Mouse (Mus musculus) midbrain, embryonic 13.5 days (tissue): ENCODE results near the gene Npnt. TPM values are rescaled to one million over a fixed set of nuclear protein-coding genes. Genes with fewer than 3 reads are reported as not detected.

ENCODE experiments used
- ATAC-seq: fragments of 200-750 bp; cut with Nextera tagmentation; 2 replicates; pipeline ENCODE4 v1.8.0; 2017; ENCODE audit warnings: mild to moderate bottlenecking, moderate TSS enrichment, moderate library complexity
- H3K27ac ChIP-seq: fragments of 300-500 bp; sonication (generic); 2 replicates; pipeline ENCODE4 v1.5.1; 2015; ENCODE audit warnings: inconsistent platforms, mild to moderate bottlenecking, moderate library complexity
- H3K27me3 ChIP-seq: fragments of 300-500 bp; sonication (generic); 2 replicates; pipeline ENCODE4 v1.6.1; 2015; ENCODE audit warnings: mild to moderate bottlenecking, inconsistent platforms
- H3K36me3 ChIP-seq: fragments of 300-500 bp; sonication (generic); 2 replicates; pipeline ENCODE4 v1.6.1; 2015; ENCODE audit warnings: mild to moderate bottlenecking, inconsistent platforms
- H3K4me1 ChIP-seq: fragments of 300-500 bp; sonication (generic); replicated peaks from 2 replicates; pipeline ENCODE4 v1.6.1; 2015; ENCODE audit warnings: inconsistent platforms
- H3K4me2 ChIP-seq: fragments of 300-500 bp; sonication (generic); replicated peaks from 2 replicates; pipeline ENCODE4 v1.6.1; 2015; ENCODE audit warnings: moderate library complexity, mild to moderate bottlenecking, inconsistent platforms
- H3K4me3 ChIP-seq: fragments of 300-500 bp; sonication (generic); replicated peaks from 2 replicates; pipeline ENCODE4 v1.5.1; 2015; ENCODE audit warnings: mild to moderate bottlenecking, inconsistent platforms
- H3K9ac ChIP-seq: fragments of 300-500 bp; sonication (generic); replicated peaks from 2 replicates; pipeline ENCODE4 v1.6.1; 2015; ENCODE audit warnings: mild to moderate bottlenecking, inconsistent platforms
- H3K9me3 ChIP-seq: fragments of 300-500 bp; sonication (generic); 2 replicates; pipeline ENCODE4 v1.6.1; 2016; ENCODE audit warnings: mild to moderate bottlenecking, inconsistent platforms
- WGBS: fragments of 180-500 bp; shearing (Covaris S2); methylation state at CpG from one replicate; pipeline ENCODE4 v1.1.7; 2015; 5-methylcytosine and 5-hydroxymethylcytosine counted together
- polyA plus RNA-seq: library from polyadenylated mRNA; unstranded; fragments of >200 nt; fragmentation: Nextera tagmentation; extraction: Ambion mirVana; gene quantifications from 2 replicates; pipeline ENCODE4 v1.2.1, GENCODE M21; 2015

The Npnt gene
- polyA plus RNA-seq, 1 experiment from 2014 or later: 16.5 TPM

- H3K4me3 ChIP-seq: no peak overlapping the region
- H3K27me3 ChIP-seq: no peaks in the 10 kb centered on the region
- no peak overlapping the region for H3K9ac ChIP-seq
- no peaks in the 10 kb centered on the region for H3K9me3 ChIP-seq
- H3K4me2 ChIP-seq: no peak overlapping the region
- H3K27ac ChIP-seq: no peak overlapping the region
- ATAC-seq: no peak
- no peaks in the 10 kb centered on the region for H3K36me3 ChIP-seq
- H3K4me1 ChIP-seq: no peaks in the 10 kb centered on the region
- 92% methylated on average over 11 of the region's 11 CpGs for WGBS
Measured at GRCm38 (mm10) chr3:132903386-132903785, 46.7 kb downstream of the Npnt start.

- no peak overlapping the region for H3K9ac ChIP-seq
- H3K27me3 ChIP-seq: no peaks in the 10 kb centered on the region
- ATAC-seq: no peak
- WGBS: 96% methylated on average over 5 of the region's 5 CpGs
- no peak overlapping the region for H3K4me2 ChIP-seq
- no peaks in the 10 kb centered on the region for H3K36me3 ChIP-seq
- no peak overlapping the region for H3K27ac ChIP-seq
- no peaks in the 10 kb centered on the region for H3K4me1 ChIP-seq
- no peak overlapping the region for H3K4me3 ChIP-seq
- no peaks in the 10 kb centered on the region for H3K9me3 ChIP-seq
Measured at GRCm38 (mm10) chr3:132902921-132903320, 47.2 kb downstream of the Npnt start.

GRCm38 (mm10) chr3:132902206-132902605, 47.9 kb downstream of the Npnt start:
- Histone ChIP-seq H3K27me3 (no peaks in the 10 kb centered on the region), H3K4me3 (no peak overlapping the region), H3K9me3 (no peaks in the 10 kb centered on the region), H3K4me1 (no peaks in the 10 kb centered on the region), H3K36me3 (no peaks in the 10 kb centered on the region), H3K27ac (no peak overlapping the region), H3K4me2 (no peak overlapping the region), H3K9ac (no peak overlapping the region)
- WGBS: 86% methylated on average over 6 of the region's 6 CpGs
- no peak for ATAC-seq

GRCm38 (mm10) chr3:132897891-132898290, 52.2 kb downstream of the Npnt start:
- 90% methylated on average over 4 of the region's 4 CpGs for WGBS
- ATAC-seq: no peak
- H3K4me1 ChIP-seq: no peaks in the 10 kb centered on the region
- no peak overlapping the region for H3K27ac ChIP-seq
- no peaks in the 10 kb centered on the region for H3K9me3 ChIP-seq
- no peaks in the 10 kb centered on the region for H3K27me3 ChIP-seq
- H3K9ac ChIP-seq: no peak overlapping the region
- no peaks in the 10 kb centered on the region for H3K36me3 ChIP-seq
- H3K4me2 ChIP-seq: no peak overlapping the region
- no peak overlapping the region for H3K4me3 ChIP-seq

- no peaks in the 10 kb centered on the region for H3K36me3 ChIP-seq
- H3K9me3 ChIP-seq: no peaks in the 10 kb centered on the region
- no peaks in the 10 kb centered on the region for H3K27me3 ChIP-seq
- no peak overlapping the region for H3K4me2 ChIP-seq
- no peak overlapping the region for H3K27ac ChIP-seq
- no peaks in the 10 kb centered on the region for H3K4me1 ChIP-seq
- ATAC-seq: no peak
- H3K4me3 ChIP-seq: no peak overlapping the region
- 90% methylated on average over 5 of the region's 5 CpGs for WGBS
- H3K9ac ChIP-seq: no peak overlapping the region
Measured at GRCm38 (mm10) chr3:132897390-132897789, 52.7 kb downstream of the Npnt start.

DNA sequence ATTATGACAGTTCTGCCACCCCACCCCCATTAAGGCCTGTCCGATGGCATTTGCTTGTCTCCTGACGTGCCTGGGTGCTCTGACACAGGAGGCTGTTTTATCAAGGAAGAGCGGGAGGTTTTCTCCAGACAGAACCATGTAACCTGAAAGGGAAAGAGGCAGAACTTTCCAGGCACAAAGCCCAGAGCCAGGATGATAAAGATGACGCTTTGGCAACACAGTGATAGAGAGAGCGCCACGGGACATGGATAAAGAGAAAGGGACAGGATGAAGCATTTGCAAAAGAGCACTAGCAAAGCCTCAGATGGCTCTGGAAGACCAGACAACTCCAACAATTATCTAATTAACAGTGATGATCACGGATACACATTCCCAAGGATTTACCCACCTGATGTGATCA, 56.0 kb downstream of the Npnt start:
- Histone ChIP-seq H3K4me2 (no peak overlapping the region), H3K9me3 (no peaks in the 10 kb centered on the region), H3K4me3 (no peak overlapping the region), H3K27me3 (no peaks in the 10 kb centered on the region), H3K9ac (no peak overlapping the region), H3K27ac (no peak overlapping the region), H3K4me1 (no peaks in the 10 kb centered on the region), H3K36me3 (no peaks in the 10 kb centered on the region)
- 88% methylated on average over 7 of the region's 7 CpGs for WGBS
- no peak for ATAC-seq

GRCm38 (mm10) chr3:132893676-132894075, 56.4 kb downstream of the Npnt start:
- no peak overlapping the region for H3K27ac ChIP-seq
- no peak overlapping the region for H3K9ac ChIP-seq
- ATAC-seq: no peak
- H3K4me3 ChIP-seq: no peak overlapping the region
- no peaks in the 10 kb centered on the region for H3K27me3 ChIP-seq
- no peak overlapping the region for H3K4me2 ChIP-seq
- no peaks in the 10 kb centered on the region for H3K36me3 ChIP-seq
- no peaks in the 10 kb centered on the region for H3K9me3 ChIP-seq
- WGBS: 97% methylated on average over 3 of the region's 3 CpGs
- no peaks in the 10 kb centered on the region for H3K4me1 ChIP-seq

- Histone ChIP-seq H3K27ac (no peak overlapping the region), H3K9ac (no peak overlapping the region)
- WGBS: 89% methylated on average over 7 of the region's 7 CpGs
Measured at GRCm38 (mm10) chr3:132893044-132893443, 57.0 kb downstream of the Npnt start.

DNA sequence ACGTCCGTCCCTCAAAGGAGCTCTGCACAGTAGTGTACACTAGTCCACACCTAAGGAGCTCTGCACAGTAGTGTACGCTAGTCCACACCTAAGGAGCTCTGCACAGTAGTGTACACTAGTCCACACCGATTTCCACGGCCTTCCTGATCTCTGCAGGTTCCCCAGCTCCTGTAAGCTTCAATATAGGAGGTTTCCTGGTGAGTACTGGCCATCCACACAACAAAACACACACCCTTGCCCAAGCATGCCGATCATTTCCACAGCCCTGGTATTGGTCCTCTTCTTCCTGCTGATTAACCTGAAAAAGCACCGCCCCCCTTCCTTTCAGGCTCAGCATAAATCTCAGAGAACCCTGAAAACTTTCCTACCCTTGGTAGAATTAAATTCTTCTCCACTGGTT, 57.6 kb downstream of the Npnt start:
- ATAC-seq: no peak
- Histone ChIP-seq H3K4me3 (no peak overlapping the region), H3K27ac (no peak overlapping the region), H3K4me1 (no peaks in the 10 kb centered on the region), H3K9ac (no peak overlapping the region), H3K4me2 (no peak overlapping the region), H3K9me3 (no peaks in the 10 kb centered on the region), H3K36me3 (no peaks in the 10 kb centered on the region), H3K27me3 (no peaks in the 10 kb centered on the region)
- WGBS: 92% methylated on average over 7 of the region's 7 CpGs

More at GRCm38 (mm10) chr3:132893044-132893443, 57.0 kb downstream of the Npnt start:
- no peak overlapping the region for H3K4me2 ChIP-seq
- no peak for ATAC-seq
- H3K27me3 ChIP-seq: no peaks in the 10 kb centered on the region
- no peaks in the 10 kb centered on the region for H3K4me1 ChIP-seq
- no peaks in the 10 kb centered on the region for H3K9me3 ChIP-seq
- no peak overlapping the region for H3K4me3 ChIP-seq
- no peaks in the 10 kb centered on the region for H3K36me3 ChIP-seq

GRCm38 (mm10) chr3:132887074-132887848, 62.8 kb downstream of the Npnt start:
- Histone ChIP-seq H3K4me2 (no peak overlapping the region), H3K4me3 (no peak overlapping the region), H3K27ac (no peak overlapping the region), H3K9me3 (no peaks in the 10 kb centered on the region), H3K9ac (no peak overlapping the region), H3K36me3 (no peaks in the 10 kb centered on the region), H3K27me3 (no peaks in the 10 kb centered on the region), H3K4me1 (no peaks in the 10 kb centered on the region)
- ATAC-seq: no peak
- WGBS: 92% methylated on average over 16 of the region's 16 CpGs

DNA sequence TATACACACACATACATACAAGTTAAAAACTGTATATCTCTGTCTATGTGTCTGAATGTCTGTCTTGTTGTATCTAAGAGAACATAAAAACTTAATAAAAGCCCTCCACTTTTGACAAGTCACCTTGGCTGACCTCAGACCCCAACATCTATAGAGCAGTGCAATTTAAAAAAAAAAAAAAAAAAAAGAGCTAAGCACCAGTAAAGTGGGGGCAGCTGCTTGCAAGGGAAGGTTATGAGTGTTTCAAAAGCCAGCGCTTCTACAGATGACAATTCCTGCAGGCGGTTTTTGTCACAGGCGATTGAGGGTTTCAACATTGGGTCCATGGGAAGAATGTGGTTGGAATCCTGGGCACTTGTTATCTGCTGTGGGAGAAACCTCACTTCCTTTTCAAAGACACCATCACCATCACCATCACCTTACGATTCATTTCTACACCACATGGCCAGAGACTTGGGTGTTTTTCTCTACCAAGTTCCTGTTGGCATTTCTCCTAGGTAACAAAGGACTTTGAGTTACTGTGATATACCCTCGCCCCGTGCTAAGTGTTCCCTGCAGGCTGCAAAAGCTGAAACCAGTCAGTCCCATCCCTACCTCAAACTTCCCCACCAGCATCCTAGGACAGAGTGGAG, 63.6 kb downstream of the Npnt start:
- Histone ChIP-seq H3K9ac (no peak overlapping the region), H3K4me2 (no peak overlapping the region), H3K9me3 (no peaks in the 10 kb centered on the region), H3K36me3 (no peaks in the 10 kb centered on the region), H3K4me1 (no peaks in the 10 kb centered on the region), H3K27me3 (no peaks in the 10 kb centered on the region), H3K27ac (no peak overlapping the region), H3K4me3 (no peak overlapping the region)
- WGBS: 91% methylated on average over 6 of the region's 6 CpGs
- no peak for ATAC-seq

- H3K36me3 ChIP-seq: no peaks in the 10 kb centered on the region
- no peak overlapping the region for H3K9ac ChIP-seq
- no peaks in the 10 kb centered on the region for H3K27me3 ChIP-seq
- no peak overlapping the region for H3K4me2 ChIP-seq
- no peaks in the 10 kb centered on the region for H3K9me3 ChIP-seq
- no peak overlapping the region for H3K4me3 ChIP-seq
- H3K27ac ChIP-seq: no peak overlapping the region
- WGBS: 86% methylated on average over 10 of the region's 10 CpGs
- ATAC-seq: no peak
- H3K4me1 ChIP-seq: peaks cover 8% of the 10 kb centered on the region
Measured at GRCm38 (mm10) chr3:132884459-132884858, 65.6 kb downstream of the Npnt start.
